Mouse (Mus musculus): ENCODE results near the gene Rgcc. TPM values are rescaled to one million over a fixed set of nuclear protein-coding genes. Genes with fewer than 3 reads are reported as not detected.

The Rgcc gene
- total RNA-seq, 1 experiment: 0.71 TPM

DNA sequence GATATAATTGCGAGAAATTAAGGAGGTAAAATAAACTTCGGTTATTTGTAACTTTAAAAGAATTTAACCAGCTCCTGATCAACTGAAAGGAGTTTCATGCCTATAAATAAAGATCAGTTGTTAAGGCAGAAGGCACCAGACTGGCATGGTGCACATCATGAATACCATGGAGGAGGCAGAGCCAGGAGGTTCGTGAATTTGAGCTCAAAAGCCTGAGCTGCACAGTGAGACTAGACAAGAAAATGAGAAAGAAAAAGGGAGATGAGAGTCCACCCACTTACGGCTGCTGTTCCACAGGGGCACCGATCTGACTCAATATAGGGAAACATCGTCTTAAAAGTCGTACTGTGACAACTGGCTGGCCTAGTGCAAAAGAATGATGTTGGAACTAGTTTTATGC is 17.5 kb downstream of the Rgcc start:
- H3K27ac ChIP-seq (ENCODE audit: insufficient read depth, low read depth, low read length, poor library complexity, severe bottlenecking): no peak overlapping the region
- in situ Hi-C loops (cut with MboI; ENCODE audit: low sequenced_read_pairs in 2 of 2, unreplicated experiment in 2 of 2): no loop called here
- peaks cover 0 to 4% of the 10 kb centered on the region in 2 experiments; a peak in 3 of 4 replicates for H3K4me1 ChIP-seq (ENCODE audit: control insufficient read depth in 2 of 2, insufficient read depth in 2 of 2, low read length in 2 of 2, poor library complexity in 1 of 2)
- H3K9ac ChIP-seq (ENCODE audit: insufficient read depth, low read depth, low read length, poor library complexity, severe bottlenecking): no peak overlapping the region
- H3K4me3 ChIP-seq (ENCODE audit: insufficient read depth in 1 of 2, low read depth in 1 of 2, low read length in 2 of 2, poor library complexity in 1 of 2, severe bottlenecking in 1 of 2): no peak overlapping the region
- TF ChIP-seq ZNF384 (IDR thresholded peaks at IDR 0.05; ENCODE audit: low read depth, low read length): no peak
- TF ChIP-seq CHD2 (IDR thresholded peaks at IDR 0.05; ENCODE audit: low read depth, low read length): no peak
- no peak for TF ChIP-seq ZC3H11A (IDR thresholded peaks at IDR 0.05; ENCODE audit: borderline replicate concordance, low read depth, low read length)
- TF ChIP-seq HCFC1 (IDR thresholded peaks at IDR 0.05; ENCODE audit: borderline replicate concordance, insufficient read depth, low read length): no peak
- no peak for TF ChIP-seq MAFK (IDR thresholded peaks at IDR 0.05; ENCODE audit: insufficient read depth, low read depth, low read length)
- no peaks in the 10 kb centered on the region for H3K36me3 ChIP-seq (ENCODE audit: control insufficient read depth, insufficient read depth, low read length, poor library complexity, severe bottlenecking)
- no peaks in the 10 kb centered on the region for H3K9me3 ChIP-seq (ENCODE audit: control insufficient read depth, insufficient read depth, low read depth, low read length)
- no peak for DNase-seq (ENCODE audit: low read depth, low spot score)

DNA sequence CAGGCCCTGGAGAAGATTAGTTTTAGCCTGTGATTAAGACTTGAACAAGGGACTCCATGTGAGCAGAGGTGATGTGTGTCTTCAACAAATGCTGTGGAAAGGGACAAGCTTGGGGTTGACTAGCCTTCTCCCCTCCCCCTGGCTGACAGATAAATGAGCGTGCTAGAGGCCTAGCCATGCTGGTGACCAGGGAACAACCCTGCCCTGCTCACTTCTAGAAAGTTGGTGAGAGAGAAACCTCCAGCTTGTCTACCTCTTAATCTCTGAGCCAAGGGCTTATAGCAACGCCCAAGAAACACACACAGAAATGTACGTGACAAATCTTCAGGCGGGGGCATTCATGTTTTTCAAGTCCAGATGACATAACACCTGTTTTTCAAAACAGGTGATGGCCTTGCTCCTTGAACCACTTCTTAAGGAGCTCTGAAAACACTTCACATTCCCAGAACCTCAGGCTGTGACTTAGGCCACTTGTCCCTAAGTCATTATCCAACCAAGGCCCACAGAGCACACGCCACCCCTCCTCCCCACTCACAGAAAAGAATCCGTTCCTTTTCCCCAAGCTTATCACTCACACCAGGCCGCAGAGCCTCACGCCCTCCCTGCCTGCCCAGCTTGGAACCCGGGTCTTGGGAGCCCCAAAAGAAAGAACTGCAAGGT is 19.4 kb downstream of the Rgcc start:
- no peaks in the 10 kb centered on the region for H3K9me3 ChIP-seq (ENCODE audit: control insufficient read depth, insufficient read depth, low read depth, low read length)
- no peak for DNase-seq (ENCODE audit: low read depth, low spot score)
- in situ Hi-C loops (cut with MboI; ENCODE audit: low sequenced_read_pairs in 2 of 2, unreplicated experiment in 2 of 2): no loop called here
- no peaks in the 10 kb centered on the region for H3K36me3 ChIP-seq (ENCODE audit: control insufficient read depth, insufficient read depth, low read length, poor library complexity, severe bottlenecking)
- H3K27ac ChIP-seq (ENCODE audit: insufficient read depth, low read depth, low read length, poor library complexity, severe bottlenecking): no peak overlapping the region
- peaks cover 9 to 14% of the 10 kb centered on the region in 2 experiments for H3K4me1 ChIP-seq (ENCODE audit: control insufficient read depth in 2 of 2, insufficient read depth in 2 of 2, low read length in 2 of 2, poor library complexity in 1 of 2)
- no peak overlapping the region for H3K4me3 ChIP-seq (ENCODE audit: insufficient read depth in 1 of 2, low read depth in 1 of 2, low read length in 2 of 2, poor library complexity in 1 of 2, severe bottlenecking in 1 of 2)
- no peak overlapping the region for H3K9ac ChIP-seq (ENCODE audit: insufficient read depth, low read depth, low read length, poor library complexity, severe bottlenecking)
- TF ChIP-seq HCFC1 (IDR thresholded peaks at IDR 0.05; ENCODE audit: borderline replicate concordance, insufficient read depth, low read length): no peak
- TF ChIP-seq MAFK (IDR thresholded peaks at IDR 0.05; ENCODE audit: insufficient read depth, low read depth, low read length): no peak
- TF ChIP-seq CHD2 (IDR thresholded peaks at IDR 0.05; ENCODE audit: low read depth, low read length): no peak
- TF ChIP-seq ZNF384 (IDR thresholded peaks at IDR 0.05; ENCODE audit: low read depth, low read length): no peak

DNA sequence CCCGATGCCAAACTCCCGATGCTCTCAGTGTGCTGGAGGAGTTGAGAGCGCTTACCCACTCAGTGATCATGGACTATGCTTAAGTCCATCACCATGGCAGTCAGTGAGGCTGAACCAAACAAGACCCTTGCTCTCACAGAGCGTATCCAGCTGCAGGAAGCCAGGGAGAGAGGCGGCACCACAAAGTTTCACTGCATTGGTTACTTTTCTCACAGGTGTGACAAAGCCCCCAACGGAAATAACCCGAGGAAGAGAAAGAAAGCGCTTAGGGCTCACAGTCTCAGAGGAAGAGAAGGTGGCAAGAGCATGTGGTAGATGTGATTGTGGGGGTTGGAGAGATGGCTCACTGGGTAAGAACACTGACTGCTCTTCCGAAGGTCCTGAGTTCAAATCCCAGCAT is 21.0 kb downstream of the Rgcc start:
- Histone ChIP-seq H3K4me1 (ENCODE audit: control insufficient read depth in 2 of 2, insufficient read depth in 2 of 2, low read length in 2 of 2, poor library complexity in 1 of 2) (peaks cover 16 to 18% of the 10 kb centered on the region in 2 experiments), H3K27ac (ENCODE audit: insufficient read depth, low read depth, low read length, poor library complexity, severe bottlenecking) (no peak overlapping the region), H3K4me3 (ENCODE audit: insufficient read depth in 1 of 2, low read depth in 1 of 2, low read length in 2 of 2, poor library complexity in 1 of 2, severe bottlenecking in 1 of 2) (no peak overlapping the region), H3K9ac (ENCODE audit: insufficient read depth, low read depth, low read length, poor library complexity, severe bottlenecking) (no peak overlapping the region), H3K9me3 (ENCODE audit: control insufficient read depth, insufficient read depth, low read depth, low read length) (no peaks in the 10 kb centered on the region), H3K36me3 (ENCODE audit: control insufficient read depth, insufficient read depth, low read length, poor library complexity, severe bottlenecking) (no peaks in the 10 kb centered on the region; the same call in 1 of the 2 replicates)
- no peak for DNase-seq (ENCODE audit: low read depth, low spot score)
- TF ChIP-seq ZNF384 (IDR thresholded peaks at IDR 0.05; ENCODE audit: low read depth, low read length) (no peak), CHD2 (IDR thresholded peaks at IDR 0.05; ENCODE audit: low read depth, low read length) (no peak), MAFK (IDR thresholded peaks at IDR 0.05; ENCODE audit: insufficient read depth, low read depth, low read length) (no peak), HCFC1 (IDR thresholded peaks at IDR 0.05; ENCODE audit: borderline replicate concordance, insufficient read depth, low read length) (no peak), ZC3H11A (IDR thresholded peaks at IDR 0.05; ENCODE audit: borderline replicate concordance, low read depth, low read length) (no peak)
- in situ Hi-C loops (cut with MboI; ENCODE audit: low sequenced_read_pairs in 2 of 2, unreplicated experiment in 2 of 2): no loop called here

DNA sequence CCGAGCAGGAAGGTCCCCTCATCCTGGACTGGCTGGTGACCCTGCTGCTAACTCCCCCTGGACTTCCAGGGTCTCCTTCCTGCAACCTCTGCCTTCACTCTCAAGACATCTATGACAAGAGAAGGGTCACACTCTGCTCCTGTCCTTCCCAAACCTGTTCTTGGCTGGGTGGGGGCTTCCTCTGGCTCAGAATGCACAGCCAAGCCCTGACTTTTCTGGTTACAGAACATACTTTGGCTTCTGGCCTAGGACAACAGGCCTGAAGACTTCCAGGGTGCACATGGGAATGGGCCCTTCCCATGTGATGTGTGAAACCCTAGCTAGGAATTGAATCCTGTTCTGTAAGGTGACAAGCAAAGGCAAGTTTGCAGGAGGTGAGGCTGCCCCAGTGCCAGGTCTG is 22.0 kb downstream of the Rgcc start:
- Histone ChIP-seq H3K9ac (ENCODE audit: insufficient read depth, low read depth, low read length, poor library complexity, severe bottlenecking) (no peak overlapping the region), H3K36me3 (ENCODE audit: control insufficient read depth, insufficient read depth, low read length, poor library complexity, severe bottlenecking) (no peaks in the 10 kb centered on the region; the same call in 1 of the 2 replicates), H3K27ac (ENCODE audit: insufficient read depth, low read depth, low read length, poor library complexity, severe bottlenecking) (no peak overlapping the region), H3K4me1 (ENCODE audit: control insufficient read depth in 2 of 2, insufficient read depth in 2 of 2, low read length in 2 of 2, poor library complexity in 1 of 2) (peaks cover 14 to 18% of the 10 kb centered on the region in 2 experiments), H3K9me3 (ENCODE audit: control insufficient read depth, insufficient read depth, low read depth, low read length) (no peaks in the 10 kb centered on the region), H3K4me3 (ENCODE audit: insufficient read depth in 1 of 2, low read depth in 1 of 2, low read length in 2 of 2, poor library complexity in 1 of 2, severe bottlenecking in 1 of 2) (no peak overlapping the region)
- no peak for TF ChIP-seq CHD2 (IDR thresholded peaks at IDR 0.05; ENCODE audit: low read depth, low read length)
- no peak for TF ChIP-seq ZNF384 (IDR thresholded peaks at IDR 0.05; ENCODE audit: low read depth, low read length)
- TF ChIP-seq HCFC1 (IDR thresholded peaks at IDR 0.05; ENCODE audit: borderline replicate concordance, insufficient read depth, low read length): no peak
- no peak for TF ChIP-seq MAFK (IDR thresholded peaks at IDR 0.05; ENCODE audit: insufficient read depth, low read depth, low read length)
- in situ Hi-C loops (cut with MboI; ENCODE audit: low sequenced_read_pairs in 2 of 2, unreplicated experiment in 2 of 2): no loop called here
- DNase-seq (ENCODE audit: low read depth, low spot score): no peak
